Comparison of ENCODE assay signal across 8 mouse cellular contexts in genomic region chr2:145884036-145884912, GRCm38 (mm10). TPM values are rescaled to one million over a fixed set of nuclear protein-coding genes. Genes with fewer than 3 reads are reported as not detected.
DNase-seq lines count a peak whose midpoint lies in the region; ATAC-seq and TF ChIP-seq lines count a peak whose summit lies in the region.

No protein-coding gene starts in this region.

- no peak for TF ChIP-seq POLR2A in lung, adult 2 months (IDR thresholded peaks at IDR 0.05; ENCODE audit: borderline replicate concordance, extremely low read depth, low read depth, low read length)

- 29% methylated on average over 17 of the region's 17 CpGs for WGBS in lung, embryonic 14.5 days
- WGBS in lung, adult 2 months, result 28% methylated on average over 17 of the region's 17 CpGs
- 13% methylated on average over 16 of the region's 17 CpGs for WGBS in embryonic facial prominence, embryonic 14.5 days
- 24% methylated on average over 17 of the region's 17 CpGs for WGBS in kidney, embryonic 16.5 days
- WGBS in stomach, embryonic 14.5 days, result 36% methylated on average over 17 of the region's 17 CpGs

- H3K4me1 ChIP-seq in lung, embryonic 14.5 days (ENCODE audit: insufficient read depth), result peaks cover 20% of the 10 kb centered on the region
- H3K4me1 ChIP-seq in lung, adult 2 months (ENCODE audit: control insufficient read depth, insufficient read depth, low read length), result peaks cover 49% of the 10 kb centered on the region
- H3K4me1 ChIP-seq in embryonic facial prominence, embryonic 14.5 days (ENCODE audit: control insufficient read depth, insufficient read depth, low read length), result peaks cover 71% of the 10 kb centered on the region
- peaks cover 42% of the 10 kb centered on the region for H3K4me1 ChIP-seq in kidney, embryonic 16.5 days (ENCODE audit: insufficient read depth, low read length)
- peaks cover 28% of the 10 kb centered on the region for H3K4me1 ChIP-seq in stomach, embryonic 14.5 days (ENCODE audit: control insufficient read depth, insufficient read depth, low read length)

- H3K4me3 ChIP-seq in lung, embryonic 14.5 days (ENCODE audit: low read depth, low read length), result no peak overlapping the region
- H3K4me3 ChIP-seq in lung, adult 2 months (replicated peaks; ENCODE audit: extremely low read depth, low read depth, low read length), result no peak overlapping the region
- H3K4me3 ChIP-seq in embryonic facial prominence, embryonic 14.5 days (ENCODE audit: low read depth, low read length), result no peak overlapping the region
- H3K4me3 ChIP-seq in kidney, embryonic 16.5 days (ENCODE audit: low read length), result no peak overlapping the region
- H3K4me3 ChIP-seq in stomach, embryonic 14.5 days (ENCODE audit: low read depth, low read length), result no peak overlapping the region

- no peak overlapping the region for H3K9ac ChIP-seq in lung, embryonic 14.5 days
- H3K9ac ChIP-seq in embryonic facial prominence, embryonic 14.5 days (ENCODE audit: low read depth, low read length), result no peak overlapping the region
- no peak overlapping the region for H3K9ac ChIP-seq in kidney, embryonic 16.5 days (replicated peaks; ENCODE audit: low read length)
- no peak overlapping the region for H3K9ac ChIP-seq in stomach, embryonic 14.5 days (replicated peaks; ENCODE audit: low read depth, low read length)

- H3K9me3 ChIP-seq in lung, embryonic 14.5 days (ENCODE audit: low read depth, low read length), result no peaks in the 10 kb centered on the region
- H3K9me3 ChIP-seq in embryonic facial prominence, embryonic 14.5 days (ENCODE audit: control insufficient read depth, low read length), result no peaks in the 10 kb centered on the region
- H3K9me3 ChIP-seq in kidney, embryonic 16.5 days (ENCODE audit: low read length), result peaks cover 4% of the 10 kb centered on the region; the same call in 1 of the 2 replicates
- H3K9me3 ChIP-seq in stomach, embryonic 14.5 days (ENCODE audit: control insufficient read depth, low read depth, low read length), result no peaks in the 10 kb centered on the region

- H3K4me2 ChIP-seq in lung, embryonic 14.5 days, result peak overlapping the region; percentile 10; the same call in 1 of the 2 replicates
- H3K4me2 ChIP-seq in embryonic facial prominence, embryonic 14.5 days (ENCODE audit: low read depth, low read length), result peak overlapping the region; percentile 13; the same call in 1 of the 2 replicates
- H3K4me2 ChIP-seq in kidney, embryonic 16.5 days (replicated peaks; ENCODE audit: low read depth, low read length), result 0 out of 2 replicates have a peak overlapping the region, but pooled peaks have one; percentile 4
- H3K4me2 ChIP-seq in stomach, embryonic 14.5 days (replicated peaks; ENCODE audit: low read depth, low read length), result no peak overlapping the region

- H3K36me3 ChIP-seq in lung, embryonic 14.5 days (ENCODE audit: insufficient read depth), result peaks cover 58% of the 10 kb centered on the region
- H3K36me3 ChIP-seq in embryonic facial prominence, embryonic 14.5 days (ENCODE audit: control insufficient read depth, insufficient read depth, low read length), result peaks cover 48% of the 10 kb centered on the region
- peaks cover 38% of the 10 kb centered on the region for H3K36me3 ChIP-seq in kidney, embryonic 16.5 days (ENCODE audit: insufficient read depth, low read length)
- H3K36me3 ChIP-seq in stomach, embryonic 14.5 days (ENCODE audit: control insufficient read depth, insufficient read depth, low read length), result peaks cover 30% of the 10 kb centered on the region

- no peak for ATAC-seq in lung, embryonic 14.5 days (ENCODE audit: insufficient read depth)
- ATAC-seq in embryonic facial prominence, embryonic 14.5 days (ENCODE audit: low read depth), result peak; percentile 28; the same call in 1 of the 2 replicates
- peak; percentile 33; the same call in 1 of the 2 replicates for ATAC-seq in kidney, embryonic 16.5 days (ENCODE audit: low FRiP score, low TSS enrichment)
- 0 out of 2 replicates have a peak, but pooled peaks have one; percentile 7 for ATAC-seq in stomach, embryonic 14.5 days (ENCODE audit: insufficient number of reproducible peaks, insufficient read depth, low FRiP score, low read depth)
- no peak for ATAC-seq in megakaryocyte, adult 5-6 weeks (ENCODE audit: poor library complexity, severe bottlenecking)

- no peak for TF ChIP-seq CTCF in lung, embryonic 14.5 days (IDR thresholded peaks at IDR 0.05; ENCODE audit: low read depth)
- TF ChIP-seq CTCF in lung, adult 2 months (IDR thresholded peaks at IDR 0.05; ENCODE audit: insufficient read depth, low read length), result no peak

- peak; percentile 38 for DNase-seq in lung, embryonic 14.5 days
- DNase-seq in lung, adult 2 months, result no peak
- peak; percentile 81 for DNase-seq in embryonic facial prominence, embryonic 14.5 days (ENCODE audit: low spot score)
- DNase-seq in frontal cortex, postnatal 36 days (ENCODE audit: low spot score in 2 of 2), result no peak
- DNase-seq in left cerebral cortex, postnatal 4 days, result no peak

- H3K27me3 ChIP-seq in lung, embryonic 14.5 days (ENCODE audit: insufficient read depth, low read length), result no peaks in the 10 kb centered on the region
- H3K27me3 ChIP-seq in embryonic facial prominence, embryonic 14.5 days (replicated peaks; ENCODE audit: control insufficient read depth, insufficient read depth, low read length), result no peaks in the 10 kb centered on the region
- H3K27me3 ChIP-seq in kidney, embryonic 16.5 days (ENCODE audit: insufficient read depth, low read length), result no peaks in the 10 kb centered on the region
- H3K27me3 ChIP-seq in stomach, embryonic 14.5 days (ENCODE audit: control insufficient read depth, insufficient read depth, low read length), result no peaks in the 10 kb centered on the region

- intact Hi-C loops in left cerebral cortex, postnatal 4 days (cut with DNase I), result loop anchor here (10.0 kb wide), 1 partner anchor 179 kb away; no protein-coding TSS in a partner anchor

- H3K27ac ChIP-seq in lung, embryonic 14.5 days (ENCODE audit: low read depth), result peak overlapping the region; percentile 75; the same call in 1 of the 2 replicates
- peak overlapping the region; percentile 87 for H3K27ac ChIP-seq in embryonic facial prominence, embryonic 14.5 days (replicated peaks; ENCODE audit: low read depth, low read length)
- peak overlapping the region; percentile 65 for H3K27ac ChIP-seq in kidney, embryonic 16.5 days (ENCODE audit: low read length)
- H3K27ac ChIP-seq in stomach, embryonic 14.5 days (ENCODE audit: low read length), result peak overlapping the region; percentile 84

RNA-seq across cellular contexts. Expression of gene Naa20, which starts 17.6 kb away (rescaled TPM):
- 176 and 188 TPM in 2 replicates for polyA plus RNA-seq in lung, embryonic 14.5 days (2014; fragmentation: Nextera tagmentation; extraction: Ambion mirVana)
- 23.5 and 27.3 TPM in 2 replicates for polyA plus RNA-seq in lung, adult 2 months (2012; rRNA removed)
- polyA plus RNA-seq in embryonic facial prominence, embryonic 14.5 days (2014; fragmentation: Nextera tagmentation; extraction: Ambion mirVana), result 179 and 186 TPM in 2 replicates
- polyA plus RNA-seq in kidney, embryonic 16.5 days (2015; fragmentation: Nextera tagmentation; extraction: Ambion mirVana), result 170 and 177 TPM in 2 replicates
- polyA plus RNA-seq in stomach, embryonic 14.5 days (2014; fragmentation: Nextera tagmentation; extraction: Ambion mirVana), result 178 and 195 TPM in 2 replicates
- total RNA-seq in megakaryocyte, adult 5-6 weeks (2015), result 63.9 and 90.0 TPM in 2 replicates
- 57.8 and 62.5 TPM in 2 replicates for total RNA-seq in megakaryocyte, adult 5-6 weeks (2017)
- 10 to 100 TPM; 60.9 to 67.9 TPM for total RNA-seq in left cerebral cortex, postnatal 4 days (2021)

RNA-seq across cellular contexts. Expression of gene Cfap61, which starts 50.3 kb away (rescaled TPM):
- 0.11 TPM in 1 of 2 replicates, not detected in the other for polyA plus RNA-seq in lung, embryonic 14.5 days (2014; fragmentation: Nextera tagmentation; extraction: Ambion mirVana)
- 5.8 and 6.2 TPM in 2 replicates for polyA plus RNA-seq in lung, adult 2 months (2012; rRNA removed)
- polyA plus RNA-seq in embryonic facial prominence, embryonic 14.5 days (2014; fragmentation: Nextera tagmentation; extraction: Ambion mirVana), result 2.0 and 2.7 TPM in 2 replicates
- polyA plus RNA-seq in kidney, embryonic 16.5 days (2015; fragmentation: Nextera tagmentation; extraction: Ambion mirVana), result 0.67 and 2.2 TPM in 2 replicates
- polyA plus RNA-seq in stomach, embryonic 14.5 days (2014; fragmentation: Nextera tagmentation; extraction: Ambion mirVana), result not detected in 2 replicates
- total RNA-seq in megakaryocyte, adult 5-6 weeks (2015), result 0.07 TPM in 1 of 2 replicates, not detected in the other
- total RNA-seq in megakaryocyte, adult 5-6 weeks (2017), result 0.24 and 0.44 TPM in 2 replicates
- 1 to 10 TPM; 1.8 to 2.4 TPM for total RNA-seq in left cerebral cortex, postnatal 4 days (2021)

RNA-seq across cellular contexts. Expression of gene Crnkl1, which starts 50.5 kb away (rescaled TPM):
- polyA plus RNA-seq in lung, embryonic 14.5 days (2014; fragmentation: Nextera tagmentation; extraction: Ambion mirVana), result 29.3 and 31.3 TPM in 2 replicates
- 6.6 and 10.5 TPM in 2 replicates for polyA plus RNA-seq in lung, adult 2 months (2012; rRNA removed)
- polyA plus RNA-seq in embryonic facial prominence, embryonic 14.5 days (2014; fragmentation: Nextera tagmentation; extraction: Ambion mirVana), result 24.1 and 24.7 TPM in 2 replicates
- polyA plus RNA-seq in kidney, embryonic 16.5 days (2015; fragmentation: Nextera tagmentation; extraction: Ambion mirVana), result 27.6 and 29.7 TPM in 2 replicates
- 24.6 and 28.7 TPM in 2 replicates for polyA plus RNA-seq in stomach, embryonic 14.5 days (2014; fragmentation: Nextera tagmentation; extraction: Ambion mirVana)
- total RNA-seq in megakaryocyte, adult 5-6 weeks (2015), result 29.9 and 34.4 TPM in 2 replicates
- total RNA-seq in megakaryocyte, adult 5-6 weeks (2017), result 69.6 and 73.9 TPM in 2 replicates
- 10 to 100 TPM; 22.5 to 24.3 TPM for total RNA-seq in left cerebral cortex, postnatal 4 days (2021)

Comparison
In these comparisons a context has a peak if more than half of its experiments do, and no peak if none do; other contexts are left out.
1. DNase-seq: peak in lung, embryonic 14.5 days (single experiment) and embryonic facial prominence, embryonic 14.5 days (single experiment); none in lung, adult 2 months (single experiment), frontal cortex, postnatal 36 days (0 of 2) and left cerebral cortex, postnatal 4 days (single experiment).
2. ATAC-seq: peak in embryonic facial prominence, embryonic 14.5 days (single experiment), kidney, embryonic 16.5 days (single experiment) and stomach, embryonic 14.5 days (single experiment); none in lung, embryonic 14.5 days (single experiment) and megakaryocyte, adult 5-6 weeks (single experiment).
3. Peak in every context shown above with its lines, with median percentiles within 50 percentile points of each other: H3K27ac ChIP-seq.